Mouse (Mus musculus): ENCODE data around the gene Gm49380.

Gm49380 gene

DNA sequence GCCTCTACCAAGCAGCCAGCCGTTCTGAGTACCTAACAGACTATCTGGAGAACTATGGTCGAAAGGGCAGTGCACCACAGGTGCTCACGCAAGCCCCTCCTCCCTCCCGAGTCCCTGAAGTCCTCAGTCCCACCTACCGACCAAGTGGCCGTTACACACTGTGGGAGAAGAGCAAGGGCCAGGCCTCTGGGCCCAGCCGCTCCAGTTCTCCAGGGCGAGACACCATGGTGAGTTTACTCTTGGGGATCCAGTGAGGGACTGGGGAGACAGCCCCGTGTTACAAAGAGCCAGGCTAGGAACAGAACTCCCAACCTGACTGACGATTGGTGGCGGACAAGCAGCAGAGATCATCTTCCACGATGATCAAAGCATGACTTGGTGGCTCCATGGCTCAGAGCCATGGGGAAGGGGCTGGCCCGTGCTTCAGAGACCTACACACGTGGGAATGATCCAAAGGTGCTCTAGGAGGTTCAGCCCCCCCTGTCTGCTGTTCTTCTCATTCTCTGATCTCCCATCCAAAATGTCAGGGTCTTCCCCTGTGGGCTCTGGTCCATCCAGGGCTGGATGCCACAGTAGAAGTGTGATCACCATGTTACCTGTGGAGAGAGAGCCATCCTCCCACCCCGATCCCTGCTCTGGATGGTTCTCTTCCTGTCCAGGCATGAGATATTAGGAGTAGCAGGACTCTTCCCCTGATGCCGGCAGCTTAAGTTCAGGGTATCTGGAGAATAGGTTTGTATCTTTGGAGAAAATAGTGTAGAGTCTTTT lies 37.1 kb downstream of the Gm49380 start:
- no peak for DNase-seq (ENCODE audit: low read depth, low spot score)

DNA sequence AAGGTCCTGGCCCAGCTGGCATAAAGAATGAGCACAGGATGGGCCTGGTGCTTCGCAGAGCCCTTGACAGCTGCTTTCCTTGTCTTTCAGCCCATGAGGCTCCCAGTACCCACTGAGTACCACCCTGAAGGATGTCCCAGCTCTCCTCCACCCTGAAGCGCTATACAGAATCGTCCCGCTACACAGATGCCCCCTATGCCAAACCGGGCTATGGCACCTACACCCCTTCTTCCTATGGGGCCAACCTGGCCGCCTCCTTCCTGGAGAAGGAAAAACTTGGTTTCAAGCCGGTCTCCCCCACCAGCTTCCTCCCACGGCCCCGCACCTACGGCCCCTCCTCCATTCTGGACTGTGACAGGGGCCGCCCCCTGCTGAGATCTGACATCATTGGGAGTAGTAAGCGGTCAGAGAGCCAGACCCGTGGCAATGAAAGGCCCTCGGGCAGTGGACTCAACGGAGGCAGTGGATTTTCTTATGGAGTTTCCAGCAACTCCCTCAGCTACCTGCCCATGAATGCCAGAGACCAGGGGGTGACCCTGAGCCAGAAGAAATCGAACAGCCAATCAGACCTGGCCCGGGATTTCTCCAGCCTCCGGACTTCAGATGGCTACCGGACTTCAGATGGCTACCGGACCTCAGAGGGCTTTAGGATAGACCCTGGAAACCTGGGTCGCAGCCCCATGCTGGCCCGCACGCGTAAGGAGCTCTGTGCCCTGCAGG lies 37.9 kb downstream of the Gm49380 start:
- DNase-seq (ENCODE audit: low read depth, low spot score), result no peak

DNA sequence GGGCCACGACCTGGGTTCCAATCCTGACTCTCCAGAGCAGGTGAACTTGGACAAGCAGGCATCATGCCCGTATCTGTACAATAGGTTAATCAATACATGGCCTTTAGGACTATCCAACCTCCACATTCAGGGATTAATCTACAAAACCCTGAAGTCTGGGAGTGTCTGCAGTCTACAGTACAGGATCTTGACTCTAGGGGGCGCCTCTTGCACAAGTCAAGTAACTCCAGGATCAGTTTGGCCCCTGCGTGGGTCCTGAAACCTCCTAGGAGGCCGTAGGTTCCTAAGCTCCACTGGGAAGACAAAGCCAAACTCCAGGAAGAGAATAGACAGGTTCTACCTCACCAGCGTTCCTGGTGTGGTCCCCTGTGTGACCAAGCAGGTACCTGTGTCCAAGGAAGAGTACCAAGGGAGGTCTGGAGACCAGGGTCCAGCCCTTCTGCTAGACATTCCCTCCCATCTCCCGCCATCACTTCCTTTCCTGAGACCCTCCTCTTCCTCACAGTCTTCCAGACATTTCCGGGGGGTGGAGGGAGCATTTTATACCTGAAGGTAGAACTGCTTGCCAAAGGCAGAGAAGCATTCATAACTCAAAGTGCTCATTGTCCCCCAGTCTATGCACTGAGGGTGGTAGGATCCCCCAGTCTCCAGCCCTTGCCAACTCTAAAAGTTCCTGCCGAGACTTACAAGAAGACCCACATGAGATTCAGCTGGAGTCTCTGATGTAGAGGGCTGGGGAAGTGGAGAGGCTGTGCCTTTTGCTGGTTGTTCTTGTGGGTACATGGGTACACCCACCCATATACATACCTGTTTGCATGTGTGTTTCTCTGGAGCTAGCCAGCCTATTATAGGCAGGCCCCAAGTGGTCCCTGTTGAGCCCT lies 38.7 kb downstream of the Gm49380 start:
- DNase-seq (ENCODE audit: low read depth, low spot score), result no peak

DNA sequence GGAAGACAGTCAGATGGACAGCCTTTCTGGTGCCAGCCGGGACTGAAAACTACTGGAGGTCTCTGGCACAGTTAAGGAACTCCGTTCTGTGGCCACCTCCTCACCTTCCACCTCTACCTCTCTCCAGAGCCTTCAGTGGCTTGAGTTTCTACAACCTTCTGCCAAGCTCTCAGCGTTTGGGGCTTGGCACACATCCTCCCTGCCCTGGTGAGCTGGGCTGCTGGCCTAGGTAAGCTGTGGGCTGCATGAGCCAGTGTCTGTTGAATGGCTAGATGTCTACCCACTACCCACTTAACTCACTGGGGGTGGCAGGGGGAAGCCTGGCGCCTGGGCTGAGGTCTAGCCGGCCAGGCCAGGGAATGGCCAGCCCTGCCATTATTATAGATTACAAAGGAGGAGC lies 40.2 kb downstream of the Gm49380 start:
- DNase-seq (ENCODE audit: low read depth, low spot score), result no peak

DNA sequence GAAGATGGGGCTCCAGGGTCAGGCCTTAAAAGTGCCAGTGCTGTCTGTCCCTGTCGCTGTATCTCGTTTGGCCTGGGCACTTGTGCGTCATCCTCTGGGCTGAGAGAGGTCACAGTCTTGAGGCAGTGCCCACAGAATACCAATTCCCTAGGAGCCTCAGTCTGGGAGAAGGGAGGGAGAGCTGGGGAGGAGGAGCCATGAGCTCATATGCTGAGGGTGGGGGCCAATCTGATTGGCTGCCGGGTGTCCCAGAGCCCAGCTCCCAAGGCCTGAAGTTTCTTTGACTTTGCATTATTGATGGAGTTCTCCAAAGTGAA lies 40.7 kb downstream of the Gm49380 start:
- DNase-seq (ENCODE audit: low read depth, low spot score), result no peak

DNA sequence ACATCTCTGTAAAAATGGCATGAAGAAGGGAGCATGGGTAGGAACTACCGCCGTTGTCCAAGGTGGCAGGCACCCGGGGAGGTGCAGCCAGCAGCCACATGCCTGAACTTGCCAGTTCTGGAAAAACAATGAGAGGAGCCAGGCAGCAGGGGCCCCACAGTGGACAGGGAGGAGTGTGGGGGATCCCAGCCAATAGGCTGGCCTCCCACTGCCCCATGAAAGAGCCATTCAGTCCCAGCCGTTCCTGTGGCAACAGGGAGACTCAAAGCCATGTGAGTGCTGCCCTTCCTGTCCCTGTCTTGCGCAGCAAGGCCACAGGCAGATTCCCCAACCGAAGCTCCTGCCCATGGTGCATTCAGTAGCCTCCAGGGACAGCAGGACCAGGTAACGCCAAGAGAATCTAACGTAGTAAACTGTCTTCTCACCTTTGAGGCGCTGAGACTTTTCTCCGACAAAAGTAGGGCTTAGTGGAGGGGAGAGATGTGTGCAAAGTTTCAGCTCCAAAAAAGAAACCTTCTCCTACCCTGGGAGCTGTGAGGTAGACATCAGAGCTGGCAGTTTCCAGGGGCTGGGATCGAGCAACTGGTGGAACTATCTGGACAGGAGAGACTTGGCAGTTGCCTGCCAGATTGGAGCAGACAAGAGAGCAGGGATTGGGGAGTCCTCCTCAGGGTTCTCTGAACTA lies 41.2 kb downstream of the Gm49380 start:
- DNase-seq (ENCODE audit: low read depth, low spot score), result no peak

DNA sequence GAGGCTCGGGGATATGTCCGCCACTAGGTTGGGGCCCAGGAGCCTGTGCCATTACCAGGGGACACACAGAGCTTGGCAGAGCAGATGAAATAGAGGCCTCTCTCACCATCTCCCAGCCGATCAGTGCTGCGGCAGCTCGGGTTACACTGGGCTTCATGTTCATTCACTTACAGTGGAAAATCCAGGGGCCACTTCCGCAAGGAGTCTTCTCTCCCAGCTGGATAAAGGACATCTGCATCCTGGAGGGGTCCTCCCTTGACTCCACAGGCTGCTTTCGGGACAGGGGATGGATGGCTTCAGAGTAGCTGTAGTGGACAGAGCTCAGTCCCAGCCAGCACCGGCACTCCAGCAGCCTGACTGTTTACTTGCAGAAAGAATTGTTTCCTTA lies 42.5 kb downstream of the Gm49380 start:
- no peak for DNase-seq (ENCODE audit: low read depth, low spot score)

DNA sequence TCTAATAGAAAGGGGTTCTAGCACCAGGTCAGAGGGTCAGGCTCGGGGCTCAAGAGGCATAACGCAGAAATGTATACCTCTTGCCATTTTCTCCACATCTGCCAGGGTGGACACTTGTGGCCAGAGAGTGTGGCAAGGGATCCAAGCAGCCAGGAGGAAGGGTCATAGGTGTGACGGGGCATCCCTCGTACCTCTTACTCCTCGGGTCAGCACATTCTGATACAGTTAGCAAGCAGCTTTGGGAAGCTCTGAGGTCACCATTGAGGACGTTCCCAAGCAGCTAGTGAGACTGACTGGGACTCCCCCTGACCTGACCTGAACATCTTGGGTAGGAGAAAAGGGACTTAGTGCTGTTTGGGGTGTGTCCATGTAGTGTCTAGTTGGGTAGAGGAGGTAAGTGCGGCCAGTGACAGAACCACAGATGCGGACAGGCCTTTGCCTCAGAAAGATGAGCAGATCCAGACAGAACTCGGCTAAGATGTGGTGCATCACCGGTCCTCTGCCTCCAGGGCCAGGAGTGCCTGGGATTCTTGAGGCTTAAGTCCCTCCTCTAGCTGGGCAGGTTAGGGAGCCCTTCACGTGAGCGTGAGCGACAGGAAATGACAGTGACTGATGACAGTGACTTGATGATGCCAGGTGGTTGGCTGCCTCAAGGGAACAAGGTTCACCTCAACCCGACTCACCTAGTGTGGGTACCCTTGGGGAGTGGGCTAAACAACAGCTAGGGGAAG lies 43.0 kb downstream of the Gm49380 start:
- DNase-seq (ENCODE audit: low read depth, low spot score), result no peak

DNA sequence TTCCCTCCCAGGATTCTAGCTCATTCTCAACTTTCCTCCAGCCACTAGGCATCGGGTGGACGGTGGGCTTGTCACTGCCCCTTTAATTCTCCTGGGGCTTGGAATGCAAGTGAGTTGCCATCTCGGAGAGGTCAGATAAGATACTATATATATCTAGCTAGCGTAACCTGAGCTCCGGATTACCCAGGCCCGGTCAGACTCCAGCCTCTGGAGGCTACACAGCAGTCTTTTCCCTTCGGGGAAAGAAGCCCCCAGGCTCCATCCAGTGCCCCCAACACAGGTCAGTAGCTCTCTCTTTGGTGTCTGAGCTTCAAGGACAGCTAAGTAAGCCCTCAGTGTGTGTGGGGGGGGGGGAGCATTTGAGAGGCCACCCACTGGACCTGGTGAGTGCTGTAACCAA lies 44.0 kb downstream of the Gm49380 start:
- no peak for DNase-seq (ENCODE audit: low read depth, low spot score)

DNA sequence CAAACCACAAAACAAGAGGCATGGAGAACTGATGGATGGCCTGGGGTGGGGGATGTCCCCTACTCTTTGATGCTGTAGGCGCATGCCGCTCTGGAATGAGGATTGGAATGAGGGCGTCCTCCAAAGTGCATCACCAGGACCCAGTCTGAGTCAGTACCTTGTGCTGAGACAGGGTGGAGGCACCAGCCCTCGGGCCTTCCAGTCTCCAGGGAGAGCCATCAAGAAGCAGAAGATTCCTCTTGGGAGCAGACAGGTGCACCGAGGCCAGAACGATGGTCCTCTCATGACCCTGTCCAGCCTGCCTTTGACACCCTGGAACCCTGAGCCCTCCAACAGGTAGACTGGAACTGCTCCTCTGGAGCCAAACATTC lies 45.4 kb downstream of the Gm49380 start:
- no peak for DNase-seq (ENCODE audit: low read depth, low spot score)

DNA sequence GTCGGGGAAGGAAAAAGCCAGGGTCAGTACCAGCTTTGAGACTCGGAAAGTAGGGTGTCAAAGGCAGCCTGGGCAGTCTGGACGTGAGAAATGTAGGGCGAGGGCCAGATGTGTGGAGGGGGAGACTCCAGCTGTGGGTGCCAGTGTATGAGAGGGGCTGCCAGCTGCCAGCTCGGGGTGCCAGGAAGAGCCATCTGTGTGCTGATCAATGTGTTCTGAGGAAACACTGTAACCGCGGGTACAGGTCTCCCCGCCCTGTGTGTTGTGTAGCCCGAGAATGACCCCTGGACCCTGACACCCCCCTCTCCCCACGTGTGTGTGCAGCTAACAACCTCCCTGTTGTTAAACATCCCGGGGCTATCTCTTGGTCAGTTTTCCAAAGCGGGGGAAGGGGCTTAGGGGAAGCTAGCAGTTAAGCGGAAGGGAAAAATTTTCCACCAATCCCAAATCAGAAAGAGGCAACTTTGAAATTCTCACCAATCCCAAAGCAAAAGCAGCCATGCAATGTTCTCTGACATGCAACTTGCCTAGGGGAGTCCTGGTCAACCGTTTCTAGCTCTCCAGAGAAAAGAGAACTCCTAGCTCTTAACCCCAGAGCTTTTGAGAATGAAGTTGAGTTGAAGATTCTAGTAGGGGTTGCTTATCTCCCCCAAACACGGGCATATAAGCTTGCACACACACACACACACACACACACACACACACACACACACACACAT lies 45.9 kb downstream of the Gm49380 start:
- no peak for DNase-seq (ENCODE audit: low read depth, low spot score)

DNA sequence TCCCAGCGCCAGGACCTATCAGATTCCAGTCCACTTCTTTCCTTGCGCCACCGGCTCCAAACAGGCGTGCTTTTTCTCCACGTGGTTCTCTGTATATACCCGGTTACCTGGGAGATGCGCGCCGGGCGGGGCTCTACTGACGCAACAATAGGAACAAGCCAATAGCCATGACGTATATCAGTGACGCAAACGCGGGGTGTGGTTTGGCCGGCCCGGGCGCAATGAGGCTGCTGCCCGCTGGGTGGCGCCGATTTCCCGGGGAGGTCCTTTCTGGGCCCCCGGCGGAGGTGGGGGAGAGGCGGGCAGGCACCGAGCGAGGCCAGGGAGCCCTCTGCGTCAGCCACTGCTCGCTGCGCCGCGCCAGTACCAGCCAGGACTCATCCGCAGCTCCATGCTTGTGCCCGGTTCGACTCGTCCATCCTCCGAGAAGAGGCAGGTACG lies 46.5 kb downstream of the Gm49380 start, which contains the start of gene Usp2:
Gene Usp2 (plus strand): TSS at position 237 of the 441 bp plus-strand sequence.
- DNase-seq (ENCODE audit: low read depth, low spot score), result peak; percentile 95

DNA sequence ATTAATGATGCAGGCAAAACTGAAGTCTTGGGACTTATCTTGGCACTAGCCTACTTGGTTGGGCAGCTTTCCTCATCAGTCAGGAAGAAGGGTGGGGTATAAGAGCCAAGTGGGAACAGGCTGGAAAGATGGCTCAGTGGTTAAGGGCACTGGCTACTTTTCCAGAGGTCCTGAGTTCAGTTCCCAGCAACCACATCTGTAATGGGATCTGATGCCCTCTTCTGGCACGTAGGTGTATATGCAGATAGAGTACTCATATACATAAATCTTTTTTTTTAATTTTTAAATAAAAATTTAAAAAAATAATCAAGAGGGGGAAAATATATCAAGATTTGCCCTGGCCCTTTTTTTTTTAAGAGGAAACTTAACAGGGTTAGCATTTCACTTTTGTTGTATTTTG lies 48.1 kb downstream of the Gm49380 start:
- no peak for DNase-seq (ENCODE audit: low read depth, low spot score)

DNA sequence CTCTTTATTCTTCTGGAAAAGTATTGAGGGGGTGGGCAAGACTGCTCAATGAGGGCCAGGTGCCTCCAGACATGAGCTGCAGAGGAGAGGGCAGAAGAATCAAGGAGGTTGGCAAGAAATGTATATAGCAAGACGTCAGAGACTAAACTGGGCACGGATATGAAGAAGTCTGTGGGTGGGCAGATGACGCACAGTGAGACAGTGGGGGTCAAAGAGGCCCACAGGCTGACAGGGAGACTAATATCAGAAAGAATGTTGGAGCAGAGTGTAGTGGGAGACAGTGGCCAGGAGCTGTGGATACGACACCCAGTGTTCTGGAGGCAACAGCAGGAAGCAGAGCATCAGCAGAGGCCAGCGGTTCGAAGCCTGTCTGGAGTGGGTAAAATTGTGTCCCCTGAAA lies 54.7 kb downstream of the Gm49380 start:
- DNase-seq (ENCODE audit: low read depth, low spot score), result no peak

DNA sequence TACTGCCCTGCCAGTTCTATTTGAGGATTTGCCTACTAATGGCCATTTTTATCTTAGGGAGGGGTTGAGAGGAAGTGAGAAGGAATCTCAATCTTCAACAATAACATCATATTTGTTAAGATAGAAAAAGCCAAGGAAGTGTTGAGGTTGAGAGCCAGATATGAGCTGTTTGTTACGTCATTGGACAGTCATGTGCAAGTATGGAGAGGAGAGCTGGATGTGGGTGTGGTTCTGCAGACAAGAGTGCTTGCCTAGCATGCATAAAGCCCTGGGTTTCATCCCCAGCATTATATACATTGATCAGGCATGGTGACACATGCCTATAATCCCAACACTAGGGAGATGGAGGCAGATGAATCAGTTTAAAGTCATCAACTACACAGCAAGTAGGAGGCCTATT lies 59.4 kb downstream of the Gm49380 start:
- DNase-seq (ENCODE audit: low read depth, low spot score), result no peak

DNA sequence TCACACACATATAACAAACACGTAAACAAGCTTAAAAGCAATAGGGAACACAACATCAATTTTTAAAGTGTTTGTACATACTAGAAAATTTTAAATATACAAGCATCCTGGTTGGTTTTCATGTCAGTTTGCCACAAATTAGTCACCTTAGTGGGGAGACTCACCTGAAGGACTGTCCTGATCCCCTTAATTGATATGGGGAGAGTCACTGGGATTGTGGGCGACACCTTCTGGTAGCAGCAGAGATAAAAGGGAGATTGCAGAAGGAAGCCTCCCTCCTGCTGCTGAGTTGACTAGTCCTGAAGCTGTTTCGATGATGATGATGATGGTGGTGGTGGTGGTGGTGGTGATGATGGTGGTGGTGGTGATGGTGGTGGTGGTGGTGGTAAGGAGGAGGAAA lies 60.4 kb downstream of the Gm49380 start:
- DNase-seq (ENCODE audit: low read depth, low spot score), result no peak

DNA sequence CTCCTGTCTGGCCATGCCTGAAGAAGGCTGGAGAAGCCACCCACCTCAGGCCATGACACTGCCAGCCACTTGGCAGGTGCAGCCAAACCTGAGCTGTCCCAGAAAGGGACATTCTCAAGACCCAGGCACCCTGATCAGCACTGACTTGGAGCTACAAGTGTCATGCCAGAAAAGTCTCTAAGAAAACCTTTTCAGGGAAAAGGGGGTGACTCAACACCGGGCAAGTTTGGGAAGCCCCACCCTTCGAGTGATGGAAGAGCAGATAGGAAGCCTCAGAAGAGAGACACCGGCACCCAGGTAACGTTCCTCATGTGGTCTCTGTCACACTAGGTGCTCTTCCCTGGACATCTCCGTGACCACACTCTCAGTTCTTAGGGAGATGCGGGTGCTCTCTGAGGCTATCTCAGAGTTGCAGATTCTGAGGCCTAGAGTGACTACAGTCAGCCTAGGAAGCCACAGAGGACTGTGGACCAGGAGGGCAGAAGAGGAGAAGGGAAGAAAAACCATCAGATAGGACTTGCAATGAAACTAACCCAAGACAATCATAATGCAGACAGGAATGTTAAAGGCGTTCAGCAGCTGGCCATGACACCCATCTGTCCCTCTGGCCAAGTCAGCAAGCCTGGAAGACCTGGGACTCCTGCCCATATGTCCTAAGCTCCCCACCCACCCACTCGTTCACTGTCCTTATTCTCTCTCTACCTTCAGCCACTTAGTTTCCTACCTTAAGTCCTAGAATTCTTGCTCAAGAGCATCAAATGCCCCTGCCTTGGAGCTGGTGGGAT lies 63.7 kb downstream of the Gm49380 start:
- no peak for DNase-seq (ENCODE audit: low read depth, low spot score)

DNA sequence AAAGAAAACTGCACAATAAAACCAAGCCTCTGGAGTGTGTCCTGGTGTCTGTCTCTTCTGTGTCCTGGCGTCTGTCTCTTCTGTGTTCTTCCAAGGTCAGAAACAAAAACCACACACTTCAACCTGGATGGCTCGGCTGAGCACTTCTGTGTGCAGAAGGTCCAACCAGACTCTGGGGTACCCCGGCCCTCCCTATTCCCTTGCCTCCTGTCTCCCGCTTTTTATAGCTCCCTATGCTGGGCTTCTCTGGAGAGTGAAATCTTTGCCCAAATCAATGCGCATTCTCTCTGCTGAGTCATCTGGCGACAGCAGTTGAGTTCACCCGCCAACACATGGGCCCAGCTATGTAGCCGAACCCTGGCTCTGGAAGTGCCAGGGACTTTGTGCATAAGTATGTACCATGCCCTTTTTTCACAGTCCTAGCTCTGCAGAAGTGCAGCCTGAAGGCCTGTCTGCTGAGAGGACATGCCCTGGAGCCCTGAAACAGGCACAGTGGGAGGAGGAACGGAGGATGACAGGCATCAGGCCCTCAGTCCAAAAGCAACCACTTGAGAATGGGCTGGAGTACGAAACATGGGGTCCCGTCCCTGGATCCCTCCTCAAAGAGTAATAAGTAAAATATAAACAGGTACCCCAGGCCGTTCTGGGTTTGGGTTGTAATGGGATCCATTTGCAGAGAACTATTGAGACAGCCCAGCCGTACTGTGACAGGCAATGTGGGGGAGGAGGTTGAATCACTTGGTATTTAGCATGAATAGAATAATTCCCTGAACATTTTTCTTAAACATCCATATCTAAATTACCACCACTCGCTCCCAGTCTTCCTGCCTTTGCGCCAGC lies 64.5 kb downstream of the Gm49380 start:
- DNase-seq (ENCODE audit: low read depth, low spot score), result no peak
